Mouse (Mus musculus) layer of hippocampus, adult 9-11 months (tissue): Measurements from ENCODE around the gene A730061H03Rik.

Experiments
- DNase-seq: peaks from one replicate; pipeline ENCODE4 v3.0.0; 2022

A730061H03Rik gene

DNA sequence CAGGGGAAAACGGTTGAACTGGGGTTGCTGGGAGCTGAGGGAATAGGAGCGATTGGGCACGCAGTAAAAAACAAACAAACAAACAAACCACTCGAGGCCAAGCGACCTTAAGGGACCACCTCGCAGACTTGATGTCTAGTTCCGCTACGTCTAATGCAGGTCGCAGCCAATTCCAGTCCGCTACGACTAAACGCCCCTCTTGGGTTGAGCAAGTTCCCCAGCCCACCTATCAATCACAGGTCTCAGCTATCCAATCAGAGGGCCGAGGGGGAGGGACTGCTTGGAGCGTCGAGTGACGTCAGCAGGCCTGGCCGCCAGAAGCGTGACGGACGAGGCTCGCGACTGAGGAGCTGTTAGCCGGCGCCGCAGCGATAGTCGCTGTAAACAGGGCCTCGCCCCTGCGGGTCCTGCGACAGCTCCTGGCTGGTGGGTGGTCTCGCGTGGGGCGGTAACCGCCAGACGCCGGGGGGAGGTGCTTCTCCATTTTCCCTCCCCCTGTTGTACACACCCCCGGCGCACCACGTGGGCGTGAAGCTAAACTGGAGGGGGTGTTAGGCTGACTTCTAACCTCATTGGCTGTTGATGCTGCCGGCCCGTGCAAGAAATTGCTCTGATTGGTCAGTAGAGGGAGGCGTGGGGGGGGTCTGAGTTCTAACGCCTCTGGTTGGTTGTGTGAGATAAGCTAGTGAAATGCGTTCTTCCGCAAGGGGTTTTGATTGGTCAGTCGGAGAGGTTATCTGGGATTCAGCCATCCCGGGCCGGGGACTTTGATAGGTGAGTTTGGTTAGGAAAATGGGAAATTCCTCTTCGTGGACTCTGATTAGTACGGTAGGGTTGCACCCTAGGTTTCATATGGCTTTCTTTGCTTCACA lies at the start of gene A730061H03Rik:
A730061H03Rik (minus strand) TSS at position 205 of the 872 bp plus-strand sequence.
- DNase-seq: peak; percentile 100

DNA sequence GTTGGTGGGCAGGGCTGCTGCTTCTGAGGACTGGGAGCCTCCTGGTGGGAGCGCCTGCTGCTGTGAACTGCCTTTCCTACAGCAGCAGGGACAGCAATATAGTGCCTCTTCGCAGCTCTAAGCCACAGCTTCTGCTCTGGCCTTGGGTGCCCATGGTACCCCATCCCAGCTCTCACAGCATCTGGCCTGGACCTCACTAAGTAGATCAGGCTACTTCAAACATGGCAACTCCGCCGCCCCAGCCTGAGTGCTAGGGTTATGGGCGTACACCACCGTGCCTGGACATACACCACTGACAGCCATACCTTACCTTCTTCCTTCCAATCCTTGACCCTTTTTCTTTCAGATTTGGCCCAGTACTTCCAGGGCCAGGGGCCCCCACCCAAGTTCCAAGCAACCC lies 48.1 kb upstream of the A730061H03Rik start:
- no peak for DNase-seq

DNA sequence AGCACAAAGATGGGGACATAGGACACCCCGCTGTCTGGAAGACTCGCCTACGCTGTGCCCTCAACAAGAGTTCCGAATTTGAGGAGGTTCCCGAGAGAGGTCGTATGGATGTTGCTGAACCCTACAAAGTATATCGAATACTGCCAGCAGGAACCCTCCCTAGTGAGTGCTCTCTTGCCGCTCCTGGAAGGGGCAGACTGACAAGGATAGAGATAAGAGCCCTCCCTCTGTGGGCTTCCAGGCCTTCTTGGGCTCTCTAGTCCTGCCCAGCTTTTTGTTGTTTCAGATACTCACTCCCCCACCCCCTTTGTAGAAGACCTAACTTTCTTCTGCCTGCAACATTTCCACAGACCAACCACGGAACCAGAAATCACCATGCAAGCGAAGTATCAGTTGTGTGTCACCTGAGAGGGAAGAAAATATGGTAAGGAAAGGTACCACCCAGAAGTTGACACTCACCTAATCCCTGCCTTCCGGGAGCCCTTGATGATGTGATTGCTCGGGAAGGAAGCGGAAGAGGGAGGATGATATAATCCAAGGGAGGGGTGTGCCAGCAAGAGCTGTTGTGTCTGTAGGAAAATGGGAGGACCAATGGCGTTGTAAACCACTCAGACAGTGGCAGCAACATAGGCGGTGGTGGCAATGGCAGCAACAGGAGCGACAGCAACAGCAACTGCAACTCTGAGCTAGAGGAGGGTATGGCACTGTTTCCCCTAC lies 45.7 kb upstream of the A730061H03Rik start:
- no peak for DNase-seq

DNA sequence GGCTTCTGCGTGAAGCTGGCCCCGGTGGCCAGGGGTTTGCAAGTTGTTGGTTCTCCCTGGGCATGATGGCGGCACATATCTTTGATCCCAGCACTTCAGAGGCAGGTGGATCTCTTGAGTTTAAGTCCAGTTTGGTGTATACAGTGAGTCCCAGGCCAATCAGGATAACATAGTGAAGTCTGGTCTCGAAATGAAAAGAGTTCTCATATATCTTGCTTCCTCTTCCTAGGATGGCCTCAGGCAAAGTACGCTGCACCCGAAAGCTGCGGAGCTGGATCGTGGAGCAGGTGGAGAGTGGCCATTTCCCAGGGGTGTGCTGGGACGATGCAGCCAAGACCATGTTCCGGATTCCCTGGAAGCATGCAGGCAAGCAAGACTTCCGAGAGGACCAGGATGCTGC lies 44.6 kb upstream of the A730061H03Rik start:
- DNase-seq: no peak

DNA sequence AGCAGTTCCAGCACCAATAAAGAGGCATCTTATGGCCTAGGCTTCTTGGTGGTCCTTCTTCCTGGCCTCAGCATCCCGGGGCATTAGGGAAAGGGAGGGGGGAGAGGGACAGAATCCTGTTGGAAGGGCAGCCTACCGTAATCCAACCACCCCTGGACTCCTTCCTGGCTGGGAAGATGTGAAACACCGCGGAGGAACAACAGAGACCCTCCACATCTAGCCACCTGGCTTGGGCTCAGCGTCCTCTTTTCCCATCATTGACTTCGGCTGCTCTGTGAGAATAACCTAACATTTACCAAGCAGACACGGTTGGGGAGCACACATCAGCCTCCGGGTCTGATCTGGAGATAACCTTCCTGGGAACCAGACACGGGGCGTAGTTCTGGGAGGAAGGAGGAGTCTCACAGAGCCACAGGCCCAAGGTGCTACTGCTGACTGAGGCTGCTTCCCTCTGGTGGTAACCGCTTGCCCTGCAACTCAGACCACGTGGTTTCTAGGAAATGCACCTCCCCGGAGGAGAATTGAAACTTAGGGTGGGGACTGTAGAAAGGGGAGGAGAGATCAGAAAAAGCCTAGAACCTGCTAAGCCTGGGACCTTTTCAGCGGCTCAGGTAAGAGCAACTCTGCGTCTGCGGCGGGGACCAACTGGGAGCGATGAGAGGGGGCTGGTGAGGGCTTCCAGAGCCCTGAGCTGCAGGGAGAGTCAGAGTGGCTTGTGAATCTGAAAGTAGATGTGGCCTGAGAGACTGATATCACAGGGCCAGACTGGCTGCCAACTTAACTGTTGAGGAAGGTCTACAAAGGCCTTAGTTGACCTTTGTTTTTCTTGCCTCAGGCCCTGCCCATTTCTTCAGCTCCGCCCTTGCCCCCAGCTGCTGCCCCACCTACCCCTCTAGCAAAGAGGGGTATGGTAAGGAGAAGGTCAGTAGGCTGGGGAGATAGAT lies 43.7 kb upstream of the A730061H03Rik start:
- peak; percentile 91 for DNase-seq

DNA sequence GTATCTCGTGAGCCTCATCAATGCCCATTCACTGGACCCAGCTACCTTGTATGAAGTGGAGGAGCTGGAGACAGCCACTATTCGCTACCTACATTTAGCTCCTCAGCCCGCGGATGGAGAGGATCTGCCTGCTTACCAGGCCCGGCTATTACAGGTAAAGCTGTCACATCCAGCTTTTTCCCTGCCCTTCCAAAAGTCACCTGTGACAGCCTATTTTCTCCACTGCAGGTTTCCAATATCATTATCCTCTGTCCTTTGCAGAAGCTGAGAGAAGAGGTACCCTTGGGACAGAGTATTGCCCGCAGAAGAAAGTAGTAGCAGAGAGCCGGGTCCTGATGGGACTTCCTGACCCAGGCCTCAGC lies 43.0 kb upstream of the A730061H03Rik start, which contains the start of gene Irf9:
Irf9 (plus strand) TSS at position 301 of the 362 bp plus-strand sequence.
- no peak for DNase-seq

DNA sequence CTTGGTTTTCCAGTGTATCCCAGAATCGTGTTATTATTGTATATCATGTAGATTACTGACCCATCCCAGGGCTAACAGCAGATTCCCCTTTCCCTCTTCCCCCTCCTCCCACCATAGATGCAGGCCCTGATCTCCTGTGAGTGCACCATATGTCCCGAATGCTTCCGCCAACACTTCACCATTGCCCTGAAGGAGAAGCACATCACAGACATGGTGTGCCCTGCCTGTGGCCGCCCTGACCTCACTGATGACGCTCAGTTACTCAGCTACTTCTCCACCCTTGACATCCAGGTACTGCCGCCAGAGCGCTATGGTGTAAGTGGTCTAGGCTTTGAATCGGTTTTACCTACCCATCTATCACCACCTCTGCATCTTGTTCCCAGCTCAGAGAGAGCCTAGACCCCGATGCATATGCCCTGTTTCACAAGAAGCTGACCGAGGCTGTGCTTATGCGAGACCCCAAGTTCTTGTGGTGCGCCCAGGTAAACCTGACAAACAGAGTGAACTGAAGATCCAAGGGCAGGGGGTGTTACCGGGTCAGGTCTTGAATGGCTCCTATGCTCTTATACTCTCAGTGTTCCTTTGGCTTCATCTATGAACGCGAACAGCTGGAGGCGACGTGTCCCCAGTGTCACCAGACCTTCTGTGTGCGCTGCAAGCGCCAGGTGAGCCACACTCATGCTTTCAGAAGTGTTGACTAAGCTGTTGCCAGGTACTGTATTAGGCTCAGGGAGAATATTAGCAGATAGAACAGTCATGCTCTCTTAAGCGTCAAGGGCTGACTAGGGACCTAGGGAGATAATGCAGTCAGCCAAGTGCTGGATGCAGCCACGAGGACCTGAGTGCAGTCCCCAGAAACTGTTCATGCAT lies 38.5 kb upstream of the A730061H03Rik start:
- no peak for DNase-seq

DNA sequence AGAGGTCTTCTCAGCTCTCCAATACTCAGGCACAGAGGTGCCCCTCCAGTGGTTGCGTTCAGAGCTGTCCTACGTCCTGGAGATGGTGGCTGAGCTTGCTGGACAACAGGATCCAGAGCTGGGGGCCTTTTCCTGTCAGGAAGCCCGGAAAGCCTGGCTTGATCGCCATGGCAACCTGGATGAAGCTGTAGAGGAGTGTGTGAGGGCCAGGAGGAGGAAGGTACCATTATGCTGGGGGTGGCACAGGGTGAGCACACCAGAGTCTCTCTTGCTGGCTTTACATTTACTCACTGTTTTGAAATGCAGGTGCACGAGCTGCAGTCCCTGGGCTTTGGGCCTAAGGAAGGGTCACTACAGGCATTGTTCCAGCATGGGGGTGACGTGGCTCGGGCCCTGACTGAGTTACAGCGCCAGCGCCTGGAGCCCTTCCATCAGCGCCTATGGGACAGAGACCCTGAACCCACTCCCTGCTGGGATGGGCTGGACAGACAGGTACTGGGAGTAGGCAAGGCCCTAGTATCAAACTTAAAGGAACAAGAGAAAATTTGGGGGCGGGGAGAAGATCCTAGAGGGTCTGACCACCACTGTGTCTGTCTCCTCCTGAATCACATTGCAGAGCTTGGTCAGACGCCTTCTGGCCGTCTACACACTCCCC lies 36.0 kb upstream of the A730061H03Rik start:
- peak; percentile 53 for DNase-seq

DNA sequence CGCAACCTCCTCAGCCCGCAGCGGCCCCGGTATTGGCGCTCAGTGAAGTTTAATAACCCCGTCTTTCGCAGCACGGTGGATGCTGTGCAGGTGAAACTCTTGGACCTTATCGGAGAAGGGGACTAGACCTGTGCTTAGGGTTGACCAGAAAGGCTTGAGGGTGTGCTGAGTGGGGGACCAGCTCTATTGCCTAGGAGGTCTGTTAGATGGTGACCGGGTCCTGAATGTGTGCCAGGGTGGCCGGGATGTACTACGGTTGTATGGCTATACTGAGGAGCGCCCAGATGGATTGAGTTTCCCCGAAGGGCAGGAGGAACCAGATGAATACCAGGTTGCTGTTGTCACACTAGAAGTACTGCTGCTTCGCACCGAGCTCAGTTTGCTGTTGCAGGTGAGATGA lies 32.0 kb upstream of the A730061H03Rik start:
- DNase-seq: no peak

DNA sequence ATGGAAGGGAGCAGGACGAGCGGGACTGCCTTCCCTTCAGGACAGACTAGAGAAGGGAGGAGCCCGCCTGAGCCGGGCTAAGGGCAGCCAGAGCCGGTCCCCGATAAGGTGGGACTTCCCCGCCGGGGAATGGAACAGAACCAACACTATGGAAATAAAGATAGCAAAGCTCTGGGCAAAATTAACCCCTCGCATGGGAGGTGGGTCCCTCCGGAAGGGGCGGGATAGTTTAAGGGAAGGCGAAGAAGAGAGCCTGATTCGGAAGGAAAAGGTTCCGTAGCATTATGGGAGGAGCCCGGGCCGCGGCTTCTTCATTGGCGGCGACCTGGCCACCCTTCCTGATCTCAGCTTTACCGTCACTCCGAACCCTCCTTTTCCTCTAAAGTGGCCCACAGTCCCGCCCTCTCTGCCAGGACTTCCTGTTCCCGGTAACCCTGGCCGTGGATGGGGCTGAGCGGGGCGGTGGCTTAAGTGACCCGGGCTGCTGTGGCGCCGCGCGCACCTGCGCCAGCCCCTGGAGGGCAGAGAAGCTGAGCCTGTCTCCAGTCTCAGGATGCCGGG lies 31.2 kb upstream of the A730061H03Rik start, which contains the start of gene Rnf31:
Rnf31 (plus strand) TSS at position 378 of the 561 bp plus-strand sequence.
- peak; percentile 96 for DNase-seq

DNA sequence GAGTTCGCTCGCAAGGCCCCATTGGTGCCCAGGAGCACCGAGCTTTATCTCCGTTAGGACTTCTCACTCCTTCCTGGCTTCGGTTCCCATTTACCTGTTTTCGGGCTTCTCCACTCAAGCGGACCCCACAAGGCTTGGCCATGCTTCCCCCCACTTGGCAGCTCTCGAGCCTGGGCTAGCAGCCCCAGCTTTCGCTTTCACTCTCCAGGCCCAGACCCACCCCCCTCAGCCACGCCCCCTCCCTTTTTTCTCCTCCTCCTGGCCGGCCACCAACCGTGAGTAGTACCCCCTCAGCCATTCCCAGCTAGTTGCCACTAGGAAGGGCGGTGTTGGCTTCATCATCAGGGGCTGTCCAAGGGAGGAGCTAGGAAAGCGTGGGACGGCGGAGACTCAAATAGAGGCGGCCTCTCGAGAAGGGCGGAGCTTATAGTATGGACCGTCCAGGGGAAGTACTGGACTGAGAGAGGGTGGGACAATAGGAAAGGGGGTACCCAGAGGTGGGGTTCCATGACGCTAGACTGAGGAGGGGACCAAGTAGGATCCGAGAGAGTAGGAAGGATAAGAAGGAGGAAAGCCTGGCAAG lies 30.6 kb upstream of the A730061H03Rik start, which contains the start of gene Psme2:
Psme2 (minus strand) TSS at position 366 of the 583 bp plus-strand sequence.
- peak; percentile 98 for DNase-seq

DNA sequence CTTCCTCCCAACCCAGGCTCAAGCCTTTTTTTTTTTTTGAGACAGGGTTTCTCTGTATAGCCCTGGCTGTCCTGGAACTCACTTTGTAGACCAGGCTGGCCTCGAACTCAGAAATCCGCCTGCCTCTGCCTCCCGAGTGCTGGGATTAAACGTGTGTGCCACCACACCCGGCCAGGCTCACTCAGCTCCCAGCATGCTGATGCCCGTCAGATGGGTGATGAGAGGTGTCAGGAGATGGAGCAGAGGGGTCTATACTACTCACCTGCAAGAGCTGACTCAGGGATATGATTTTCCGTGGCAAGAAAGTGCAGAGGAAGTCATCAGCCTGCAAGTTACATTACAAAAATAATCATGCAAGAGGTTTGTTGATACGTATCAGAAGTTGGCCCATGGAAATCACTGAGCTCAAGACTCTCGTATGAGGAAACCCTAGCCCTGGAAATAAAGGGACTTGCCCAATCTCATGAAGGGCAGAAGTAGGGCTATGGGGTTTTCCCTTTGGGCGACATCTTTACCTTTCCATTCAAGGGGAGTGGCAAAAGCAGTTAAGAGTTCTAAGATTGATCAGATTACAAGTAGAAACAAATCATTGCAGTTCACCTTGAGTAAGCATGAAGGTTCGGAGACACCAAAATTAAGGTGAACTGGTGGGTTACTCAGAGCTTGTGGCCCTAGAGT lies 29.7 kb upstream of the A730061H03Rik start:
- no peak for DNase-seq

DNA sequence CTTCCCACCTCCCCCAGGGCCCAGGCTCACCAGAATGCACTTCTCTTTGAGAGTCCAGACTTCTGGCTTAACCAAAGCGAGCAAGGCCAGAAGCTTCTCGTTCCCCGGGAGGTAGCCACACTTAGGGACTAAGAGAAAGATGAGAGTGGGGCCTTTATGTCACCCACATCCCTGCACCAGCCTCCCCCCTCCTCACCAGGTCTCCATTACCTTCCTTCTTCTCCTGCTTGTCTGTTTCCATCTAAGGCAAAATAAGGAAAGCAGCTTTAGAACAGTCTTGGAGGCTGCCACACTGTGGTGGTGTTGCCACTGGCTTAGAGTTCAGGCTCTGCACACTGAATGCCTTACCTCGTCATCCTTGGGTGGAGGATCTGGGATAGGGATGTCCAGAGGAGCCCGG lies 29.1 kb upstream of the A730061H03Rik start:
- DNase-seq: no peak

DNA sequence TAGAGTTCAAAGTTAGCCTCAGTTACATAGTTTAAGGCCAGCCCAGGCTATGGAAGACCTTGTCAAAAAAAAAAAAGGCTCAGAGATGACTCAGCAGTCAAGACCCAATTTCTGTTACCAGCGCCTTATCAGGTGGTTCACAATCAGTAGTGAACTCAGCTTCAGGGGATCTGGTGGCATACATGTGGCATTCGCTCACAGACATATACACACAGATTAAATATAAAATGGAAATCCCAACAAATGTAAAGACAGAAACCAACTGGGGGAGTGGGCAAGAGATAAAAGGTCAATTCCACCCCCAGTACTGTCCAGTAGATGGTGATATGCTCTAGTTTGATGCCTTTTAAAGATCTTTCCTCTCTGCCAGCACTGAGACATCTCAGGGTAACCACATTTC lies 25.9 kb upstream of the A730061H03Rik start:
- no peak for DNase-seq

DNA sequence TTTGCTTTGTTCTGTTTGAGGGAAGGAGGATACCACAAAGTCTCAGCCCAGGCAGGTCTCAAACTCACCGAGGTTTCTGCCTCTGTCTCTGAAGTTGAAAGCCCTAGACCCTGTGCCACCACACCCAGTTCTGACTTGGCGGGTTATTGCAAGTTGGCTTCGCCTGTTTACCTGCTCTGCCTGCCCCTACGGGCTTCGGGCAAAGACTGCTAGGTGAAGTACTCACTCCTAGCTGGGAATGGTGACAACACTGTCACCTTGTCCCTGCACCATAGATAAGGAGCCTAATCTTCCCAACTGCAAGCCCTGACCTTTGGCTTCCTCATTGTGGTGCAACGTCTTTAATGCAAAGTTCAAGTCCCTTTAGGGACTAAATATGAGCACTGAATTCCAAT lies 25.4 kb upstream of the A730061H03Rik start:
- DNase-seq: no peak

DNA sequence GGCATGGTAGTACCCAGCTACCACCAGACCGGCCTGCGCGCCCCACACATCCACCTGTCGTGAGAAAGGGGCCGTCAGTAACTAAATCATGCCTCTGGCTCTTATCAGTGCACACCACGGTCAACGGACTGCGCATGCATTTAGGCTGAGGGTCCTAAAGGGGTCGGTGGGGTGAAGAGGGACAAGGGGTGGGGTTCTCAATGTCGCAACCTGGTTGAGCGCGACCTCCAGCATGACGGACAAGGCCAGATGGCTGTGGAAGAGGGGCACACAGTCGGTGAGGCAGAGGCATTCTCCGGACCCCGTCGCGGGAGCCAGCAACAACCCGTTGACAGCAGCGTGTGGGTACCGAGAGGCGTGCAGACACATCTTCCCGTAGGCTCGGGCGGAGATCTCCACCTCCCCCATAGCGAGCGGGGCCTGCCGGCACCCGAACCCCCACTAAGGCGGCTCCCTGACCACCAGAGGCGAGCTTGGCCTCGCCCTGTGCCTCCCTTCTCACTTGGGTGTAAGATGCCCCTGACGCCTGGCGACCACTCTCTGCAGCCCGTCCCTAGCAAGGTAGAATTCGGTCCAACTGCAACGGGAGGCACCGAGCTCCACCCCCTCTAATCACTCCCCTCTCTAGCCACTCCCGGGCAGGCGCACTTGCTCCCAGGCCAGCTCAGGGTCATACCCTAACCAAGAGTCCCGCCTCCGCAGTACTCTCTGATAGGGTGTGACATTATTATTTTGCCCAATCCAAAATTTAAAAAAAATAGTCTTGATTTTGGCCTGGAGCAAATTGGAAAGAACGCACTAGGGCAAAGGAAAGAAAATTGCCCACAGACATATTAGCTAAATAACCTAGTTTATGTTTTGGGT lies 24.7 kb upstream of the A730061H03Rik start, which contains the start of gene Emc9:
Emc9 (minus strand) TSS at position 601 of the 864 bp plus-strand sequence.
- DNase-seq: peak; percentile 74

DNA sequence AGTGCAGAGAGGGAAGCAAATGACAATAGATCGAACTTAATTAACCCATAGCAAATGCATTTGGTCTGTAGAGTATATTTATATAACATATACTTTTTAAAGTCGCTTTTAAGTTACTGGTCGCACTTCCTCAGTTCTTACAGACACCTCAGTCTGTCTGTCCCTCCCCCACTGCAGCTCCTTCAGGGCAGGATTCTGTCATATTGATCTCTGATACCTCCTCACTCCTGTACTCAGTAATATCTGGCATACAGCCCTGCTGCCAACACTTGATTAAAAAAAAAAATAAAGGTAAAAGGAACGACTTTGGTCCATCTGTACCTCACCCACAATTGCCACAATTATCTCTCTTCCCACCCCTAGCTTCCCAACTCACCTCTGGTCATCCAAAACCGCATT lies 24.1 kb upstream of the A730061H03Rik start:
- DNase-seq: no peak

DNA sequence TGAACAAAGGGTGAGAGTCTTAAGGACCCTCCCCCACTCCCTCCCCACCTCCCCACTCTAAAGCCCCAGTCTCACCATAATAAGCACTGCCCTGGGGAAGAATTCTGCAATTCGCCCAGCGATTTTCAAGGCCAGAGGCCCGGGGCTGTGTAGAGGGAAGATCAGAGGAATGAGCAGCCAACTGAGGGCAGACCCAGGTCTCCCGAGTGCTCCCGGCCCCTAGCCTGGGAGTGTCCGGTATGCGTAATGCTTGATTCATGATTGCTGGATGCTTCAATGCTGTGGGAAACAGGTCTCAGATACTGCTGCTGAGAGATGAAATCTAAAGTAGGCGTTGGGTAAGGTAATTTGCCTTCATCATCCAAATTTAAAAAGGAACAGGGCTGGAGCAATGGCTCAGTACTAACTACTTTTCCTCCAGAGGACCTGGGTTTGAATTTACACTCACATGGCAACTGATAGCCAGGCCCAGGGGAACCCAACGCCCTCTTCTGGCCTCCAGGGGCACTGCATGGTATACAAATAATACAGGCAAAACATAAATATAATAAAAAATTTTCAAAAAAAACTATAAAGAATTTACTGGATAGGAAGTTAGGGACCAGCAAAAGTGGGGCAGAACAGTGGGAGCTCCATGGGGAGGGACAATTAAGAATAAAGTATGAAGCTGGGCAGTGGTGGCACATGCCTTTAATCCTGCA lies 21.9 kb upstream of the A730061H03Rik start:
- no peak for DNase-seq
